Mouse (Mus musculus): ENCODE results near the gene Zc3h4. TPM values are rescaled to one million over a fixed set of nuclear protein-coding genes. Genes with fewer than 3 reads are reported as not detected.

Zc3h4 gene
- 14.1 and 15.2 TPM in 2 replicates for polyA plus RNA-seq (2012; rRNA removed)

GRCm38 (mm10) chr7:16400689-16401611 lies at the start of gene Zc3h4:
Gene Zc3h4, plus strand, starts transcription at chr7:16400910.

DNA sequence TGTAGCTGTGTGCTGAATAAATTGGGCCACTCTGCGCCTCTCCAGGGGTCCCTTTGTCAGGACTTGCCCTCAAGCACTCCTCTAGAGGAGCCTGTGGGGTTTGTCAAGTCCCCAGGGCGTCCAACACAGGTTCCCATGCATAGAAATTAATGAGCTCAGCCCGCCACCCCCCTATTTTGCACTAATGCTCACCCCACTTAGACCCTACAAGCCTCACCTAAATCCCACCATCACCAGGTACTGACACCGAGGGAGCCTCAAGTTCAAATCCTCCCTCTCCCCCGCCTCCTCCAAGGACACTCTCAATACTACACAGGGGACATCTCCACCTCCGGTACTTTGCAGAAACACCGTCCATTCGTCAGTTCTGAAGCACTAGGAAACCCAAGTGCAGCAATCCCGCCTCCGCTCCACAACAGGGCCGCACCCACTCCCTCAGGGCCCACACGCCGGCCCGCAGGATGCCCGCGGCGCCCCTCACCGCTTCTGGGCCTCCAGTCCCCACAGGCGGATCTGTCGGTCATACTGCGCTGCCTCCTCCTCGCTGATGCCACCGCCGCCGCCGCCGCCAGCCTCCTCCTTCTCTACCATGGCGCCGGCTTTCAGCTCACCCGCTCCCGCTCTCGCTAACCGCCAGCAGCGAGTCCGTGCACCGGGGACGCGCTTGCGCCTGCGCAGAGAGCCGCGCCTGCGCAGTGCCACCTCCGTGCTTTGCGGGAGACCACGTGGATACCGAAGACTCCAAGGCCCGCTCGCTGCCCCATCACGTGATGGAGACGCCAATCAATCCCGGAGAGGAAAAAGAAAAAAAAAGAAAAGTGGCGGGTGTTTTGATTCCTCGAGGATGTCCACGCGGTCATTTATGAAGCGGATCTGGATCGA lies 13.3 kb upstream of the Zc3h4 start, which contains the start of gene Sae1:
Gene Sae1, minus strand, starts transcription at position 647 of the 882 bp plus-strand sequence.

GRCm38 (mm10) chr7:16452587-16453073 lies 51.9 kb downstream of the Zc3h4 start, which contains the start of gene Tmem160:
Gene Tmem160, plus strand, starts transcription at chr7:16452779.

DNA sequence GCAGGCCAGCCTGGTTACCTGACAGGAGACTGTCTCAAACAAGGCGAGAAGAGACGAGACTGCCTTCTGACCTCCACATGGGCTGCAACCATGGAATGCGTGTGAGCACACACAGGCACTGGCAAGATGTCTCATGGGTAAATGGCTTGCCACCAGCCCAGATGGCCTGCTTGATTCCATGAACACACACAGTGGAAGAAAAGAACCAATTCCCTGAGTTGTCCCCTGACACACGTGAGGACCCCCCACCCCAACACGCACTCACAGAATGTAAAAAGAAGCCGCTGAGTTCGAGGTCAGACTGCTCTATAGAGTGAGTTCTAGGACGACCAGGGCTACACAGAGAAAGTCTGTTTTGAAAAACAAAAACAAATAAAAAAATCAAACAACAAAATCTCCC lies 76.9 kb downstream of the Zc3h4 start, which contains the start of gene Npas1:
Gene Npas1, minus strand, starts transcription at position 101 of the 400 bp plus-strand sequence.

Other genes with a start within 250 kb of the Zc3h4 start
- 1.1 and 1.6 TPM in 2 replicates for gene Meis3, start 225.8 kb upstream of the Zc3h4 start, polyA plus RNA-seq (2012; rRNA removed)
- gene Dhx34, start 178.9 kb upstream of the Zc3h4 start, polyA plus RNA-seq (2012; rRNA removed), result 3.6 and 4.0 TPM in 2 replicates
- 0.48 and 0.58 TPM in 2 replicates for gene C5ar2, start 156.8 kb upstream of the Zc3h4 start, polyA plus RNA-seq (2012; rRNA removed)
- gene C5ar1, start 141.4 kb upstream of the Zc3h4 start, polyA plus RNA-seq (2012; rRNA removed), result 1.0 and 1.2 TPM in 2 replicates
- 7.1 and 7.5 TPM in 2 replicates for gene Inafm1, start 127.3 kb upstream of the Zc3h4 start, polyA plus RNA-seq (2012; rRNA removed)
- 30.7 and 30.8 TPM in 2 replicates for gene Ccdc9, start 114.1 kb upstream of the Zc3h4 start, polyA plus RNA-seq (2012; rRNA removed)
- gene Bbc3, start 92.5 kb upstream of the Zc3h4 start, polyA plus RNA-seq (2012; rRNA removed), result 2.8 and 3.9 TPM in 2 replicates
- gene Sae1, start 13.1 kb upstream of the Zc3h4 start, polyA plus RNA-seq (2012; rRNA removed), result 55.8 and 65.0 TPM in 2 replicates
- 18.1 and 20.4 TPM in 2 replicates for gene Tmem160, start 51.9 kb downstream of the Zc3h4 start, polyA plus RNA-seq (2012; rRNA removed)
- not detected in 2 replicates for gene Npas1, start 76.8 kb downstream of the Zc3h4 start, polyA plus RNA-seq (2012; rRNA removed)
- 2.1 and 2.3 TPM in 2 replicates for gene Arhgap35, start 214.1 kb downstream of the Zc3h4 start, polyA plus RNA-seq (2012; rRNA removed)